Mouse (Mus musculus) forebrain, embryonic 13.5 days (tissue): ENCODE data around the gene Lsm14a. TPM values are rescaled to one million over a fixed set of nuclear protein-coding genes. Genes with fewer than 3 reads are reported as not detected.
A peak's percentile ranks its signal among the peaks of the same experiment; 100 is the strongest.

ENCODE experiments used
- ATAC-seq: fragments of 200-750 bp; cut with Nextera tagmentation; 2 replicates; pipeline ENCODE4 v1.8.0; 2017
- H3K27ac ChIP-seq: fragments of 300-500 bp; sonication (generic); 2 replicates; pipeline ENCODE4 v1.5.1; 2015; ENCODE audit warnings: inconsistent platforms, mild to moderate bottlenecking, moderate library complexity
- H3K27me3 ChIP-seq: fragments of 300-500 bp; sonication (generic); 2 replicates; pipeline ENCODE4 v1.6.1; 2015; ENCODE audit warnings: mild to moderate bottlenecking, inconsistent platforms
- H3K36me3 ChIP-seq: fragments of 300-500 bp; sonication (generic); 2 replicates; pipeline ENCODE4 v1.6.1; 2015; ENCODE audit warnings: mild to moderate bottlenecking, inconsistent platforms; ENCODE audit not compliant: poor library complexity, severe bottlenecking
- H3K4me1 ChIP-seq: fragments of 300-500 bp; sonication (generic); 2 replicates; pipeline ENCODE4 v1.6.1; 2015; ENCODE audit warnings: inconsistent platforms
- H3K4me2 ChIP-seq: fragments of 300-500 bp; sonication (generic); 2 replicates; pipeline ENCODE4 v1.6.1; 2015; ENCODE audit warnings: inconsistent platforms, mild to moderate bottlenecking, moderate library complexity
- H3K4me3 ChIP-seq: fragments of 300-500 bp; sonication (generic); 2 replicates; pipeline ENCODE4 v1.5.1; 2015; ENCODE audit warnings: mild to moderate bottlenecking, inconsistent platforms
- H3K9ac ChIP-seq: fragments of 300-500 bp; sonication (generic); 2 replicates; pipeline ENCODE4 v1.6.1; 2015; ENCODE audit warnings: mild to moderate bottlenecking, inconsistent platforms
- H3K9me3 ChIP-seq: fragments of 300-500 bp; sonication (generic); replicated peaks from 2 replicates; pipeline ENCODE4 v1.6.1; 2016; ENCODE audit warnings: inconsistent platforms
- WGBS: fragments of 180-500 bp; shearing (Covaris S2); methylation state at CpG from one replicate; pipeline ENCODE4 v1.1.7; 2015; 5-methylcytosine and 5-hydroxymethylcytosine counted together
- polyA plus RNA-seq: library from polyadenylated mRNA; unstranded; fragments of >200 nt; fragmentation: Nextera tagmentation; extraction: Ambion mirVana; gene quantifications from 2 replicates; pipeline ENCODE4 v1.2.1, GENCODE M21; 2015

Lsm14a gene
- 95.1 and 96.0 TPM in 2 replicates for polyA plus RNA-seq

- ATAC-seq, result no peak
- no peak within 1 kb of the TSS for H3K4me2 ChIP-seq
- H3K27me3 ChIP-seq, result no peaks in the 10 kb centered on the region
- H3K4me3 ChIP-seq, result no peak within 1 kb of the TSS
- H3K9me3 ChIP-seq, result no peaks in the 10 kb centered on the region
- no peaks in the 10 kb centered on the region for H3K36me3 ChIP-seq
- H3K4me1 ChIP-seq, result peaks cover 13% of the 10 kb centered on the region
- H3K9ac ChIP-seq, result no peak within 1 kb of the TSS
- no peak within 1 kb of the TSS for H3K27ac ChIP-seq
Observed at GRCm38 (mm10) chr7:34393215-34393614, at the start of gene Lsm14a. TSS of gene Lsm14a (minus strand) at chr7:34393315.

GRCm38 (mm10) chr7:34438903-34439302 lies 45.8 kb upstream of the Lsm14a start:
- Histone ChIP-seq H3K4me1 (no peaks in the 10 kb centered on the region), H3K27me3 (no peaks in the 10 kb centered on the region), H3K9ac (no peak overlapping the region), H3K4me2 (no peak overlapping the region), H3K36me3 (no peaks in the 10 kb centered on the region), H3K9me3 (no peaks in the 10 kb centered on the region), H3K27ac (no peak overlapping the region), H3K4me3 (no peak overlapping the region)
- ATAC-seq, result no peak
- WGBS, result 43% methylated on average over 6 of the region's 6 CpGs

GRCm38 (mm10) chr7:34433597-34433996 lies 40.5 kb upstream of the Lsm14a start:
- no peaks in the 10 kb centered on the region for H3K9me3 ChIP-seq
- no peaks in the 10 kb centered on the region for H3K4me1 ChIP-seq
- no peak overlapping the region for H3K4me2 ChIP-seq
- H3K27ac ChIP-seq, result no peak overlapping the region
- H3K4me3 ChIP-seq, result no peak overlapping the region
- 90% methylated on average over 1 of the region's 1 CpGs for WGBS
- no peaks in the 10 kb centered on the region for H3K27me3 ChIP-seq
- H3K9ac ChIP-seq, result no peak overlapping the region
- no peak for ATAC-seq
- no peaks in the 10 kb centered on the region for H3K36me3 ChIP-seq

- H3K9me3 ChIP-seq, result no peaks in the 10 kb centered on the region
- no peaks in the 10 kb centered on the region for H3K36me3 ChIP-seq
- WGBS, result 82% methylated on average over 2 of the region's 2 CpGs
- no peaks in the 10 kb centered on the region for H3K27me3 ChIP-seq
- H3K4me3 ChIP-seq, result no peak overlapping the region
- no peak overlapping the region for H3K4me2 ChIP-seq
- no peaks in the 10 kb centered on the region for H3K4me1 ChIP-seq
- H3K27ac ChIP-seq, result no peak overlapping the region
- no peak overlapping the region for H3K9ac ChIP-seq
- ATAC-seq, result no peak
Observed at GRCm38 (mm10) chr7:34421201-34421600, 28.1 kb upstream of the Lsm14a start.

GRCm38 (mm10) chr7:34407492-34407891 lies 14.4 kb upstream of the Lsm14a start:
- Histone ChIP-seq H3K36me3 (no peaks in the 10 kb centered on the region), H3K4me2 (peak overlapping the region; percentile 33), H3K9me3 (no peaks in the 10 kb centered on the region), H3K4me1 (no peaks in the 10 kb centered on the region), H3K27ac (no peak overlapping the region), H3K4me3 (no peak overlapping the region), H3K27me3 (no peaks in the 10 kb centered on the region), H3K9ac (peak overlapping the region; percentile 30; the same call in 1 of the 2 replicates)
- WGBS, result 8% methylated on average over 8 of the region's 8 CpGs
- ATAC-seq, result peak; percentile 73

- H3K4me3 ChIP-seq, result no peak overlapping the region
- no peak for ATAC-seq
- H3K9ac ChIP-seq, result no peak overlapping the region
- no peaks in the 10 kb centered on the region for H3K27me3 ChIP-seq
- no peaks in the 10 kb centered on the region for H3K4me1 ChIP-seq
- no peaks in the 10 kb centered on the region for H3K36me3 ChIP-seq
- no peak overlapping the region for H3K27ac ChIP-seq
- WGBS, result 77% methylated on average over 11 of the region's 11 CpGs
- H3K9me3 ChIP-seq, result no peaks in the 10 kb centered on the region
- no peak overlapping the region for H3K4me2 ChIP-seq
Observed at GRCm38 (mm10) chr7:34403876-34404275, 10.8 kb upstream of the Lsm14a start.

GRCm38 (mm10) chr7:34400070-34400469 lies 7.0 kb upstream of the Lsm14a start:
- no peaks in the 10 kb centered on the region for H3K27me3 ChIP-seq
- no peak for ATAC-seq

GRCm38 (mm10) chr7:34398831-34399230 lies 5.7 kb upstream of the Lsm14a start:
- Histone ChIP-seq H3K36me3 (no peaks in the 10 kb centered on the region), H3K4me2 (no peak overlapping the region), H3K27me3 (no peaks in the 10 kb centered on the region), H3K9ac (no peak overlapping the region), H3K9me3 (no peaks in the 10 kb centered on the region), H3K4me1 (no peaks in the 10 kb centered on the region), H3K27ac (no peak overlapping the region), H3K4me3 (no peak overlapping the region)
- WGBS, result 79% methylated on average over 5 of the region's 5 CpGs
- no peak for ATAC-seq

More at GRCm38 (mm10) chr7:34400070-34400469, 7.0 kb upstream of the Lsm14a start:
- no peak overlapping the region for H3K4me2 ChIP-seq
- WGBS, result 48% methylated on average over 2 of the region's 4 CpGs
- no peaks in the 10 kb centered on the region for H3K9me3 ChIP-seq
- no peaks in the 10 kb centered on the region for H3K4me1 ChIP-seq
- H3K36me3 ChIP-seq, result no peaks in the 10 kb centered on the region
- H3K4me3 ChIP-seq, result no peak overlapping the region
- no peak overlapping the region for H3K27ac ChIP-seq
- no peak overlapping the region for H3K9ac ChIP-seq

- no peaks in the 10 kb centered on the region for H3K36me3 ChIP-seq
- H3K4me2 ChIP-seq, result no peak overlapping the region
- 71% methylated on average over 3 of the region's 3 CpGs for WGBS
Observed at GRCm38 (mm10) chr7:34396791-34397190, 3.7 kb upstream of the Lsm14a start.

GRCm38 (mm10) chr7:34395761-34396160 lies 2.6 kb upstream of the Lsm14a start:
- H3K27me3 ChIP-seq, result no peaks in the 10 kb centered on the region
- H3K9me3 ChIP-seq, result no peaks in the 10 kb centered on the region
- ATAC-seq, result no peak
- H3K4me2 ChIP-seq, result no peak overlapping the region
- H3K4me3 ChIP-seq, result no peak overlapping the region
- WGBS, result 83% methylated on average over 6 of the region's 6 CpGs
- no peak overlapping the region for H3K27ac ChIP-seq
- no peak overlapping the region for H3K9ac ChIP-seq
- no peaks in the 10 kb centered on the region for H3K36me3 ChIP-seq
- H3K4me1 ChIP-seq, result peaks cover 4% of the 10 kb centered on the region

More at GRCm38 (mm10) chr7:34396791-34397190, 3.7 kb upstream of the Lsm14a start:
- Histone ChIP-seq H3K9me3 (no peaks in the 10 kb centered on the region), H3K27me3 (no peaks in the 10 kb centered on the region), H3K4me3 (no peak overlapping the region), H3K4me1 (no peaks in the 10 kb centered on the region), H3K9ac (no peak overlapping the region), H3K27ac (no peak overlapping the region)
- no peak for ATAC-seq

- no peak overlapping the region for H3K4me2 ChIP-seq
- H3K9ac ChIP-seq, result no peak overlapping the region
- ATAC-seq, result no peak
- H3K4me1 ChIP-seq, result peaks cover 11% of the 10 kb centered on the region
- no peaks in the 10 kb centered on the region for H3K36me3 ChIP-seq
- H3K27me3 ChIP-seq, result no peaks in the 10 kb centered on the region
- H3K9me3 ChIP-seq, result no peaks in the 10 kb centered on the region
- no peak overlapping the region for H3K4me3 ChIP-seq
- WGBS, result 75% methylated on average over 5 of the region's 5 CpGs
- H3K27ac ChIP-seq, result no peak overlapping the region; the same call in 1 of the 2 replicates
Observed at GRCm38 (mm10) chr7:34394636-34395035, 1.5 kb upstream of the Lsm14a start.

- Histone ChIP-seq H3K36me3 (no peaks in the 10 kb centered on the region), H3K27ac (no peak overlapping the region; the same call in 1 of the 2 replicates), H3K4me3 (no peak overlapping the region), H3K9me3 (no peaks in the 10 kb centered on the region), H3K4me2 (no peak overlapping the region), H3K9ac (no peak overlapping the region), H3K4me1 (peaks cover 11% of the 10 kb centered on the region), H3K27me3 (no peaks in the 10 kb centered on the region)
- no peak for ATAC-seq
- WGBS, result 35% methylated on average over 2 of the region's 2 CpGs
Observed at GRCm38 (mm10) chr7:34394091-34394490, 976 bp upstream of the Lsm14a start.

- Histone ChIP-seq H3K4me3 (no peak overlapping the region), H3K27me3 (no peaks in the 10 kb centered on the region), H3K36me3 (no peaks in the 10 kb centered on the region), H3K4me1 (peaks cover 22% of the 10 kb centered on the region), H3K9me3 (no peaks in the 10 kb centered on the region), H3K27ac (no peak overlapping the region), H3K4me2 (no peak overlapping the region), H3K9ac (no peak overlapping the region)
- 71% methylated on average over 4 of the region's 4 CpGs for WGBS
- ATAC-seq, result no peak
Observed at GRCm38 (mm10) chr7:34392335-34392734, 780 bp downstream of the Lsm14a start.
